Comparison of ENCODE assay signal across 23 mouse cellular contexts in genomic region chr14:22004943-22005342, GRCm38 (mm10). TPM values are rescaled to one million over a fixed set of nuclear protein-coding genes. Genes with fewer than 3 reads are reported as not detected.
DNase-seq lines count a peak whose midpoint lies in the region; ATAC-seq lines count a peak whose summit lies in the region.
"Had no signal": no experiment of that assay in that cellular context is flagged by ENCODE, and none has a peak within 500 bp of the region (broad histone marks: within the 10 kb centered on the region; RNA-seq: fewer than 3 reads in every experiment).

No protein-coding gene starts in this region.

- no peak overlapping the region for H3K27ac ChIP-seq in midbrain, embryonic 14.5 days (replicated peaks; ENCODE audit: low read depth, low read length)
- H3K27ac ChIP-seq in midbrain, embryonic 10.5 days (replicated peaks), result no peak overlapping the region
- H3K27ac ChIP-seq in forebrain, embryonic 13.5 days, result no peak overlapping the region
- H3K27ac ChIP-seq: kidney, embryonic 15.5 days; limb, embryonic 13.5 days; liver, embryonic 12.5 days had no signal

- H3K4me3 ChIP-seq in midbrain, embryonic 14.5 days (replicated peaks; ENCODE audit: low read depth, low read length), result no peak overlapping the region
- no peak overlapping the region for H3K4me3 ChIP-seq in midbrain, embryonic 10.5 days
- H3K4me3 ChIP-seq in forebrain, embryonic 13.5 days, result no peak overlapping the region
- H3K4me3 ChIP-seq: heart, embryonic 12.5 days; kidney, embryonic 15.5 days; limb, embryonic 13.5 days; liver, embryonic 12.5 days had no signal

- H3K4me2 ChIP-seq in midbrain, embryonic 14.5 days (ENCODE audit: low read length), result no peak overlapping the region
- no peak overlapping the region for H3K4me2 ChIP-seq in forebrain, embryonic 13.5 days
- H3K4me2 ChIP-seq: heart, embryonic 12.5 days; kidney, embryonic 15.5 days; limb, embryonic 13.5 days; liver, embryonic 12.5 days; midbrain, embryonic 11.5 days had no signal

- no peaks in the 10 kb centered on the region for H3K36me3 ChIP-seq in midbrain, embryonic 14.5 days (ENCODE audit: control insufficient read depth, insufficient read depth, low read length)
- H3K36me3 ChIP-seq in midbrain, embryonic 10.5 days, result no peaks in the 10 kb centered on the region
- H3K36me3 ChIP-seq in forebrain, embryonic 13.5 days (ENCODE audit: poor library complexity, severe bottlenecking), result no peaks in the 10 kb centered on the region
- H3K36me3 ChIP-seq: heart, embryonic 12.5 days; kidney, embryonic 15.5 days; limb, embryonic 13.5 days; liver, embryonic 12.5 days had no signal

- H3K4me1 ChIP-seq in midbrain, embryonic 14.5 days (ENCODE audit: control insufficient read depth, insufficient read depth, low read length), result no peaks in the 10 kb centered on the region
- H3K4me1 ChIP-seq in midbrain, embryonic 10.5 days, result peaks cover 11% of the 10 kb centered on the region
- peaks cover 8% of the 10 kb centered on the region for H3K4me1 ChIP-seq in forebrain, embryonic 13.5 days
- H3K4me1 ChIP-seq: heart, embryonic 12.5 days; kidney, embryonic 15.5 days; limb, embryonic 13.5 days had no signal

- H3K9me3 ChIP-seq in midbrain, embryonic 14.5 days (ENCODE audit: control insufficient read depth, low read length), result no peaks in the 10 kb centered on the region
- no peaks in the 10 kb centered on the region for H3K9me3 ChIP-seq in midbrain, embryonic 10.5 days (replicated peaks)
- H3K9me3 ChIP-seq in forebrain, embryonic 13.5 days (replicated peaks), result no peaks in the 10 kb centered on the region
- H3K9me3 ChIP-seq: heart, embryonic 12.5 days; kidney, embryonic 15.5 days; limb, embryonic 13.5 days; liver, embryonic 12.5 days had no signal

- no peak for ATAC-seq in midbrain, embryonic 14.5 days (ENCODE audit: low FRiP score, low TSS enrichment)
- peak; percentile 74 for ATAC-seq in forebrain, embryonic 13.5 days
- ATAC-seq: CD4-positive, CD25-positive, alpha-beta regulatory T cell, adult 4 months; intestine, postnatal 0 days; liver, embryonic 12.5 days had no signal

- H3K9ac ChIP-seq in midbrain, embryonic 14.5 days (replicated peaks; ENCODE audit: low read length), result no peak overlapping the region
- no peak overlapping the region for H3K9ac ChIP-seq in forebrain, embryonic 13.5 days
- H3K9ac ChIP-seq: heart, embryonic 12.5 days; kidney, embryonic 15.5 days; limb, embryonic 13.5 days; liver, embryonic 12.5 days had no signal

- H3K27me3 ChIP-seq in midbrain, embryonic 14.5 days (ENCODE audit: control insufficient read depth, insufficient read depth, low read length), result no peaks in the 10 kb centered on the region
- H3K27me3 ChIP-seq in midbrain, embryonic 10.5 days (ENCODE audit: low read depth, poor library complexity, severe bottlenecking), result peaks cover 13% of the 10 kb centered on the region
- peaks cover 50% of the 10 kb centered on the region for H3K27me3 ChIP-seq in forebrain, embryonic 13.5 days

- DNase-seq in midbrain, embryonic 14.5 days, result peak; percentile 15
- DNase-seq in midbrain, embryonic 10.5 days (ENCODE audit: low spot score), result no peak
- peak; percentile 83 for DNase-seq in R1 (ENCODE audit: low read depth, low spot score)
- DNase-seq in retina, postnatal 1 day, result peak; percentile 28
- DNase-seq in cerebellum, adult 8-10 months, result no peak
- DNase-seq in c-Kit-positive CD71-positive TER-119-positive erythroid progenitor cells, embryonic 14.5 days (ENCODE audit: low spot score), result no peak
- DNase-seq: adrenal gland, postnatal 14 days; cerebellum, adult 11 months; cerebellum, postnatal 10 days; gastrocnemius, postnatal 10 days; heart, postnatal 10 days; kidney, postnatal 36 days; lung, adult 18-20 months; lung, postnatal 10 days; thymus, postnatal 14 days had no signal

- 22% methylated on average over 4 of the region's 4 CpGs for WGBS in midbrain, embryonic 14.5 days
- WGBS in midbrain, embryonic 10.5 days, result 38% methylated on average over 4 of the region's 4 CpGs
- 7% methylated on average over 4 of the region's 4 CpGs for WGBS in forebrain, embryonic 13.5 days

RNA-seq across cellular contexts. Expression of gene Lrmda, which starts 14.6 kb away (rescaled TPM):
- 0.42 TPM in 1 of 2 replicates, not detected in the other for polyA plus RNA-seq in midbrain, embryonic 14.5 days (2014; fragmentation: Nextera tagmentation; extraction: Ambion mirVana)
- polyA plus RNA-seq in midbrain, embryonic 10.5 days (2016; fragmentation: Nextera tagmentation; extraction: Ambion mirVana), result 0.38 TPM in 1 of 2 replicates, not detected in the other
- polyA plus RNA-seq in forebrain, embryonic 13.5 days (2015; fragmentation: Nextera tagmentation; extraction: Ambion mirVana), result not detected in 2 replicates
- polyA plus RNA-seq: CD4-positive, CD25-positive, alpha-beta regulatory T cell, adult 4 months had no signal

RNA-seq across cellular contexts. Expression of gene Zfp503, which starts 15.5 kb away (rescaled TPM):
- polyA plus RNA-seq in midbrain, embryonic 14.5 days (2014; fragmentation: Nextera tagmentation; extraction: Ambion mirVana), result 4.4 and 5.0 TPM in 2 replicates
- 11.2 and 13.0 TPM in 2 replicates for polyA plus RNA-seq in midbrain, embryonic 10.5 days (2016; fragmentation: Nextera tagmentation; extraction: Ambion mirVana)
- 6.1 and 7.7 TPM in 2 replicates for polyA plus RNA-seq in forebrain, embryonic 13.5 days (2015; fragmentation: Nextera tagmentation; extraction: Ambion mirVana)
- polyA plus RNA-seq: CD4-positive, CD25-positive, alpha-beta regulatory T cell, adult 4 months had no signal

Comparison
In these comparisons a context has a peak if more than half of its experiments do, and no peak if none do; other contexts are left out.
1. DNase-seq: peak in midbrain, embryonic 14.5 days (single experiment), R1 (single experiment) and retina, postnatal 1 day (single experiment); none in midbrain, embryonic 10.5 days (single experiment), cerebellum, adult 8-10 months (single experiment) and c-Kit-positive CD71-positive TER-119-positive erythroid progenitor cells, embryonic 14.5 days (single experiment).